Mouse (Mus musculus): ENCODE results near the gene Zkscan7.

Gene Zkscan7

DNA sequence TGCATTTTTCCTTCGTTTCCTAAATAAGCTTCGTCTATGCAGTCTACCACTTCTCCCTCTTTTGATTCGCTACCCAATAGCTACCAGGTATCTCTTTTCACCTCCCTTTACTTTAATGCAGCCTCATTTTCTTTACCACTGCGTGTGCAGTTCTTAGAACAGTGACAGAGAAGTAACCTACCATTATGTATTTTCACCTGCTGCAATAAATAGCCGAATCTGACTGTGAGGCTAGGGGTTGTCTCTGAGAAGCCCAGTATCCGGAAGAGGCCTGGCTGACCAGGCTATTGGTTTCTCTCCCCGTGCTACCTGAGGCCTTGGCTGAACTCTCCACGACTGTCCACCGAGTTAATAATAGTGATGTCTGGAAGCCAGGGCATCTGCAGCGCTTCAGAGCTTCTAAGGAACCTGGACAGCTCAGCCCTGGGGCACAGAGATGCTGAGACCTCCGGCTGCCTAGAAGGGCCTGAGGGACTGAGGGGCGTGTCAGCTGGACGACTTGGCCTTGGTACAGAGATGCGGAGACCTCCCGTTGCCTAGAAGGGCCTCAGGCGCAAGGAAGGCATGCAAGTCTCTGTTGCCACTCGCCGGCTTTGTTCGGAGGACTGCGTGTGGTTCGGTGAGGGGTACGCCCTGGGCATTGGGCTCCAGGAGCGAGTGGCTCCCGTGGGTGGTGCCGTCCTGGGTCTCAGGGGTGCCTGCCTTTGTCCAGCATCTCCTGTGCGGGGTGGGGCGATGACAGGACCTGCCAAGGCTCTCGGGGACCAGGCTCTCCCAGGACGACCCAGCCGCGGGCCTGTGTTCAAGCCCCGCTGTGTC lies 17.4 kb downstream of the Zkscan7 start:
- peak; percentile 30 for DNase-seq (ENCODE audit: low read depth, low spot score)

DNA sequence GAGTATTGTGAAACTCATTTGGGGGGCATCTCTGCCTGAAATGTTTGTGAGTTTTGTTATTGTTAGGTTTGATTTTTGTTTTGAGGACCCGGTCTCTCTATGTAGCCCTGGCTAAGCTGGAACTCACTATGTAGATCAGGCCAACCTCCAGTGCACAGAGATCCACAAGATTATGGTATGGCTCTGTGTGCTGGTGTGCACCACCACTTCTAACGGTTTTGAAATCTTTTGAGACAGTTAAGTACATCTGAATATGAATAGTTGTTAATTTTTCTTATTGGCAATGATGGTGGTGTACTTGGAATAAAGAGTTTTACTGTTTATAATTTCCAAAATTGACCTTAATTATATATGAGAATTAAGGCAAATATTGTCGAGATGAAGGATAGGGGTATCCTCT lies 37.0 kb downstream of the Zkscan7 start:
- no peak for DNase-seq (ENCODE audit: low read depth, low spot score)

DNA sequence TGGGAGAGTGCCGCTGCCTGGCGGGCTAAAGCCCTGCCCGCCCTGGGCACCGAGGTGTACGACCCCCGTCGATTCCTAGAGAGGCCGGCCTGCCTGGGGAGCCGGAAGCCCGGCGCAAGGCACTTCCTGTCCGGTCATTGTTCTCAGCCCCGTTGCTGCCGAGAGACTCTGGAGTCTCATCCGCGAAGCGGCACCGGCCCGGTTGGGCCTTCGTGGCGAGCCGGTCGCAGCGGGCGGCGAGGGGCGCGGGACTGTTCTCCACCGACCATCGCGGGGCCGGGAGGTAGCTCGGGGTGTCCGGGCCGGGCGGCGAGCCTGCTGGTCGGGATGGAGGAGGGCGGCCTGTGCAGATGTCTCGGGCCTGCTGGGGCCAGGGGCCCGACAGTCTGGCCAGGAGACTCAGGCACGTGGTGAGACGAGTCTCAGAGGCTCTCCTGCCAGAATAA lies 37.5 kb downstream of the Zkscan7 start, which contains the start of gene Zfp105:
TSS of gene Zfp105 (plus strand) at position 137 of the 446 bp plus-strand sequence.
- DNase-seq (ENCODE audit: low read depth, low spot score) = peak; percentile 3

DNA sequence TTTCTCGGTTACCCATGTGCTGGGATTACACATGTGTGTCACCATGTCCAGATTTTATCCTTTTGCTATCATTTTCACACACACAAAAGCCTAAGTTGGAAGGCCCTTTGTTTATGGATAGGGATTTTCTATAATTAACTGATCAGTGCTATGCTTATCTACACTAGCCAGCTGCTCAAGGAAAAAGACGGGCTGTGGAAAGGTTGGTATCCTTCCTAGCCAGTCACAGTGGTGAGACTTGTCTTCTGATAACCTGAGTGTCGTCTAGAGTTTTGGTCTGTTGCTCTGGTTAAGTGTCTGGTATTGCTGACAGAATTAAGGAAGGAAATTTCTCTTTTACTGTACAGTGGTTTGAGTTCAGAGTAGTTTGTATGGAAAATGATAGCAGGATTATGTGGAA lies 43.4 kb downstream of the Zkscan7 start:
- no peak for DNase-seq (ENCODE audit: low read depth, low spot score)
